Mouse (Mus musculus): ENCODE data around the gene N4bp1.

- TF ChIP-seq POLR2A (IDR thresholded peaks at IDR 0.05; ENCODE audit: low read depth, low read length) (no peak), CTCF (conservative IDR thresholded peaks at IDR 0.05 in 1 of 2, IDR thresholded peaks at IDR 0.05 in 1 of 2; ENCODE audit: low read depth in 2 of 2, low read length in 2 of 2) (no peak), ZNF384 (IDR thresholded peaks at IDR 0.05; ENCODE audit: low read depth, low read length) (no peak), NELFE (IDR thresholded peaks at IDR 0.05; ENCODE audit: low read depth, low read length) (no peak), EP300 (IDR thresholded peaks at IDR 0.05; ENCODE audit: low read length) (no peak), CHD2 (IDR thresholded peaks at IDR 0.05; ENCODE audit: low read length) (no peak), ZKSCAN1 (IDR thresholded peaks at IDR 0.05; ENCODE audit: borderline replicate concordance, low read depth, low read length) (no peak)
Measured at GRCm38 (mm10) chr8:86835881-86836280, 49.2 kb downstream of the N4bp1 start.

All from CH12.LX (cell line).